Mouse (Mus musculus): ENCODE results near the gene Mfsd4b5. TPM values are rescaled to one million over a fixed set of nuclear protein-coding genes. Genes with fewer than 3 reads are reported as not detected.
"Not testable (repeated sequence)": the region's sequence is repeated elsewhere in the genome, so short reads cannot be mapped to it uniquely, and the experiment has no call there.

Mfsd4b5 gene
- total RNA-seq, 1 experiment from 2014 or later: 0.67 TPM

GRCm38 (mm10) chr10:39967512-39967911 lies 18.9 kb downstream of the Mfsd4b5 start:
- DNase-seq: no peak

GRCm38 (mm10) chr10:39961906-39962305 lies 24.5 kb downstream of the Mfsd4b5 start:
- DNase-seq: no peak

GRCm38 (mm10) chr10:39960441-39960822 lies 26.0 kb downstream of the Mfsd4b5 start:
- no peak for DNase-seq

GRCm38 (mm10) chr10:39959761-39960440 lies 26.5 kb downstream of the Mfsd4b5 start, which contains the start of gene Mfsd4b3:
Gene Mfsd4b3, minus strand, starts transcription at chr10:39960153.
- DNase-seq: peak; percentile 97

- no peak for DNase-seq
Observed at GRCm38 (mm10) chr10:39958266-39958665, 28.2 kb downstream of the Mfsd4b5 start.

GRCm38 (mm10) chr10:39956340-39956878 lies 30.0 kb downstream of the Mfsd4b5 start:
- DNase-seq: no peak

- DNase-seq: no peak
Observed at GRCm38 (mm10) chr10:39955163-39955562, 31.3 kb downstream of the Mfsd4b5 start.

GRCm38 (mm10) chr10:39949377-39949954 lies 37.0 kb downstream of the Mfsd4b5 start:
- DNase-seq: no peak

GRCm38 (mm10) chr10:39947195-39947594 lies 39.3 kb downstream of the Mfsd4b5 start:
- not testable (repeated sequence) for DNase-seq

- no peak for DNase-seq
Observed at GRCm38 (mm10) chr10:39936553-39936952, 49.9 kb downstream of the Mfsd4b5 start.

- DNase-seq: peak; percentile 56
Observed at GRCm38 (mm10) chr10:39926616-39927139, 59.8 kb downstream of the Mfsd4b5 start, which contains the start of gene Mfsd4b2. Gene Mfsd4b2, minus strand, starts transcription at chr10:39926923.

- DNase-seq: not testable (repeated sequence)
Observed at GRCm38 (mm10) chr10:39924556-39924955, 61.9 kb downstream of the Mfsd4b5 start.

- no peak for DNase-seq
Observed at GRCm38 (mm10) chr10:39912616-39913015, 73.8 kb downstream of the Mfsd4b5 start.

GRCm38 (mm10) chr10:39908768-39909441 lies 77.5 kb downstream of the Mfsd4b5 start:
- no peak for DNase-seq

Other genes with a start within 250 kb of the Mfsd4b5 start
- gene Mfsd4b4, start 87.4 kb downstream of the Mfsd4b5 start, total RNA-seq (2021): 6.0 and 8.0 TPM in 2 replicates
- gene Mfsd4b2, start 59.7 kb downstream of the Mfsd4b5 start, total RNA-seq (2021): 0.26 TPM in 2 replicates
- 4.5 and 5.7 TPM in 2 replicates for gene Mfsd4b3, start 26.5 kb downstream of the Mfsd4b5 start, total RNA-seq (2021)
- 4.1 and 6.8 TPM in 2 replicates for gene Mfsd4b1, start 38.6 kb upstream of the Mfsd4b5 start, total RNA-seq (2021)
- gene Slc16a10, start 155.6 kb upstream of the Mfsd4b5 start, total RNA-seq (2021): 24.6 and 29.7 TPM in 2 replicates

Data from adrenal gland, postnatal 14 days (tissue).